Mouse (Mus musculus): ENCODE results near the gene Grk2. TPM values are rescaled to one million over a fixed set of nuclear protein-coding genes. Genes with fewer than 3 reads are reported as not detected.

Gene Grk2
- polyA plus RNA-seq, 1 experiment from 2014 or later, result 13.9 TPM

- Histone ChIP-seq H3K27ac (ENCODE audit: low read length) (no peak overlapping the region), H3K9ac (replicated peaks; ENCODE audit: low read depth) (no peak overlapping the region), H3K9me3 (ENCODE audit: low read length) (no peaks in the 10 kb centered on the region), H3K27me3 (replicated peaks; ENCODE audit: insufficient read depth, low read length) (no peaks in the 10 kb centered on the region), H3K4me3 (ENCODE audit: low read depth, low read length) (no peak overlapping the region), H3K36me3 (ENCODE audit: insufficient read depth, low read length) (peaks cover 58% of the 10 kb centered on the region), H3K4me2 (replicated peaks; ENCODE audit: low read depth, low read length) (no peak overlapping the region), H3K4me1 (ENCODE audit: insufficient read depth, low read depth, low read length) (no peaks in the 10 kb centered on the region; the same call in 1 of the 2 replicates)
- 79% methylated on average over 15 of the region's 15 CpGs for WGBS
- no peak for TF ChIP-seq EP300 (IDR thresholded peaks at IDR 0.05)
- TF ChIP-seq CTCF (IDR thresholded peaks at IDR 0.05), result no peak
- ATAC-seq, result no peak
- no peak for DNase-seq (ENCODE audit: low spot score)
Observed at GRCm38 (mm10) chr19:4290749-4291148, 15.3 kb downstream of the Grk2 start.

- H3K27me3 ChIP-seq (replicated peaks; ENCODE audit: insufficient read depth, low read length), result no peaks in the 10 kb centered on the region
- no peak for TF ChIP-seq EP300 (IDR thresholded peaks at IDR 0.05)
- TF ChIP-seq CTCF (IDR thresholded peaks at IDR 0.05), result no peak
- ATAC-seq (no peak), DNase-seq (ENCODE audit: low spot score) (no peak)
- 40% methylated on average over 7 of the region's 7 CpGs for WGBS
- H3K4me3 ChIP-seq (ENCODE audit: low read depth, low read length), result no peak overlapping the region; the same call in 1 of the 2 replicates
- peak overlapping the region; percentile 91 for H3K4me2 ChIP-seq (replicated peaks; ENCODE audit: low read depth, low read length)
- no peaks in the 10 kb centered on the region for H3K4me1 ChIP-seq (ENCODE audit: insufficient read depth, low read depth, low read length)
- no peaks in the 10 kb centered on the region for H3K9me3 ChIP-seq (ENCODE audit: low read length)
- H3K36me3 ChIP-seq (ENCODE audit: insufficient read depth, low read length), result peaks cover 18% of the 10 kb centered on the region
- H3K9ac ChIP-seq (replicated peaks; ENCODE audit: low read depth), result no peak overlapping the region
- H3K27ac ChIP-seq (ENCODE audit: low read length), result no peak overlapping the region
Observed at GRCm38 (mm10) chr19:4283653-4284052, 22.4 kb downstream of the Grk2 start.

GRCm38 (mm10) chr19:4282898-4283553 lies 23.0 kb downstream of the Grk2 start, which contains the start of gene Ankrd13d:
Ankrd13d (minus strand) TSS chr19:4283137.
- 2% methylated on average over 46 of the region's 50 CpGs for WGBS
- H3K9ac ChIP-seq (replicated peaks; ENCODE audit: low read depth), result no peak within 1 kb of the TSS
- H3K4me2 ChIP-seq (replicated peaks; ENCODE audit: low read depth, low read length), result peak within 1 kb of the TSS; percentile 91
- no peaks in the 10 kb centered on the region for H3K27me3 ChIP-seq (replicated peaks; ENCODE audit: insufficient read depth, low read length)
- peak; percentile 85 for TF ChIP-seq CTCF (IDR thresholded peaks at IDR 0.05)
- TF ChIP-seq EP300 (IDR thresholded peaks at IDR 0.05), result no peak
- ATAC-seq, result peak; percentile 97
- no peaks in the 10 kb centered on the region for H3K9me3 ChIP-seq (ENCODE audit: low read length)
- H3K27ac ChIP-seq (ENCODE audit: low read length), result no peak within 1 kb of the TSS
- peak within 1 kb of the TSS; percentile 59 for H3K4me3 ChIP-seq (ENCODE audit: low read depth, low read length)
- no peaks in the 10 kb centered on the region for H3K4me1 ChIP-seq (ENCODE audit: insufficient read depth, low read depth, low read length)
- peaks cover 14% of the 10 kb centered on the region; the same call in 1 of the 2 replicates for H3K36me3 ChIP-seq (ENCODE audit: insufficient read depth, low read length)
- DNase-seq (ENCODE audit: low spot score), result peak; percentile 94

DNA sequence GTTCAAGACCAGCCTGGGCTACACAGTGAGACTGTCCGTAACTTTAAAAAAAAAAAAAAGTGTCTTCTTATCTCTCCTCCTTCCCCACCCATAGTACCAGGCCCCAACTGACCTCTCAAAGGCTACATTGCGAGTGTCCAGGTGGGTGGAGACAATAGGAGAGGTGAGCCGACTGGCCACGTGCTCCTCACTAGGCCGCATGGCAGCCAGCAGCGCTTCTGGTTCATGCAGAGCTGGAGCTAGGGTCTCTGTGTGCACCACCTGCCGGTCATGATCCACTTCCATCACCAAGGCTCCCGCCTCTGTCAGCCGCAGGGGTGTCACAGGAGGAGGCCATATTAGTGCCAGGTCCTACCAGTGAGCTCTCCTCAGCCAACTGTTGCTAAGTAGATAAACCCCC lies 25.6 kb downstream of the Grk2 start:
- WGBS, result 94% methylated on average over 9 of the region's 9 CpGs
- H3K9ac ChIP-seq (replicated peaks; ENCODE audit: low read depth), result no peak overlapping the region
- no peak overlapping the region for H3K27ac ChIP-seq (ENCODE audit: low read length)
- DNase-seq (ENCODE audit: low spot score) (no peak), ATAC-seq (no peak)
- no peaks in the 10 kb centered on the region for H3K9me3 ChIP-seq (ENCODE audit: low read length)
- H3K4me2 ChIP-seq (replicated peaks; ENCODE audit: low read depth, low read length), result no peak overlapping the region
- H3K4me1 ChIP-seq (ENCODE audit: insufficient read depth, low read depth, low read length), result no peaks in the 10 kb centered on the region
- H3K4me3 ChIP-seq (ENCODE audit: low read depth, low read length), result no peak overlapping the region
- TF ChIP-seq EP300 (IDR thresholded peaks at IDR 0.05), result no peak
- no peak for TF ChIP-seq CTCF (IDR thresholded peaks at IDR 0.05)
- no peaks in the 10 kb centered on the region for H3K27me3 ChIP-seq (replicated peaks; ENCODE audit: insufficient read depth, low read length)
- H3K36me3 ChIP-seq (ENCODE audit: insufficient read depth, low read length), result no peaks in the 10 kb centered on the region

- Histone ChIP-seq H3K4me1 (ENCODE audit: insufficient read depth, low read depth, low read length) (no peaks in the 10 kb centered on the region), H3K9me3 (ENCODE audit: low read length) (no peaks in the 10 kb centered on the region), H3K4me3 (ENCODE audit: low read depth, low read length) (no peak overlapping the region), H3K27me3 (replicated peaks; ENCODE audit: insufficient read depth, low read length) (no peaks in the 10 kb centered on the region), H3K4me2 (replicated peaks; ENCODE audit: low read depth, low read length) (no peak overlapping the region), H3K36me3 (ENCODE audit: insufficient read depth, low read length) (no peaks in the 10 kb centered on the region), H3K27ac (ENCODE audit: low read length) (no peak overlapping the region), H3K9ac (replicated peaks; ENCODE audit: low read depth) (no peak overlapping the region)
- no peak for ATAC-seq
- WGBS, result 91% methylated on average over 1 of the region's 1 CpGs
- DNase-seq (ENCODE audit: low spot score), result no peak
- peak; percentile 50 for TF ChIP-seq CTCF (IDR thresholded peaks at IDR 0.05)
- no peak for TF ChIP-seq EP300 (IDR thresholded peaks at IDR 0.05)
Observed at GRCm38 (mm10) chr19:4279487-4279886, 26.5 kb downstream of the Grk2 start.

GRCm38 (mm10) chr19:4270972-4271371 lies 35.0 kb downstream of the Grk2 start:
- no peak for TF ChIP-seq CTCF (IDR thresholded peaks at IDR 0.05)
- TF ChIP-seq EP300 (IDR thresholded peaks at IDR 0.05), result no peak
- Histone ChIP-seq H3K4me2 (replicated peaks; ENCODE audit: low read depth, low read length) (no peak overlapping the region), H3K9ac (replicated peaks; ENCODE audit: low read depth) (no peak overlapping the region), H3K36me3 (ENCODE audit: insufficient read depth, low read length) (no peaks in the 10 kb centered on the region), H3K27me3 (replicated peaks; ENCODE audit: insufficient read depth, low read length) (no peaks in the 10 kb centered on the region), H3K27ac (ENCODE audit: low read length) (no peak overlapping the region), H3K4me3 (ENCODE audit: low read depth, low read length) (no peak overlapping the region), H3K9me3 (ENCODE audit: low read length) (no peaks in the 10 kb centered on the region), H3K4me1 (ENCODE audit: insufficient read depth, low read depth, low read length) (0 out of 2 replicates have a peak, but pooled peaks cover 4% of the 10 kb centered on the region)
- DNase-seq (ENCODE audit: low spot score) (no peak), ATAC-seq (no peak)
- 94% methylated on average over 11 of the region's 11 CpGs for WGBS
